Mouse (Mus musculus) forebrain, embryonic 14.5 days (tissue): ENCODE data around the gene Smyd1. TPM values are rescaled to one million over a fixed set of nuclear protein-coding genes. Genes with fewer than 3 reads are reported as not detected.

Source experiments
- ATAC-seq: fragments of 200-750 bp; cut with Nextera tagmentation; 2 replicates; pipeline ENCODE4 v1.8.0; 2017; ENCODE audit warnings: mild to moderate bottlenecking, moderate library complexity
- DNase-seq: peaks from one replicate; pipeline ENCODE4 v3.0.0-alpha.2; 2015; ENCODE audit warnings: low spot score
- H3K27ac ChIP-seq: fragments of 300-500 bp; sonication (generic); 2 replicates; pipeline ENCODE4 v1.5.1; 2014; ENCODE audit warnings: low read depth, mild to moderate bottlenecking, control low read depth, low read length, moderate library complexity
- H3K27me3 ChIP-seq: fragments of 300-500 bp; sonication (generic); replicated peaks from 2 replicates; pipeline ENCODE4 v1.6.1; 2014; ENCODE audit warnings: low read length, control low read depth, mixed read lengths; ENCODE audit not compliant: control insufficient read depth, insufficient read depth
- H3K36me3 ChIP-seq: fragments of 300-500 bp; sonication (generic); 2 replicates; pipeline ENCODE4 v1.6.1; 2014; ENCODE audit warnings: low read length, control low read depth; ENCODE audit not compliant: control insufficient read depth, insufficient read depth
- H3K4me1 ChIP-seq: fragments of 300-500 bp; sonication (generic); 2 replicates; pipeline ENCODE4 v1.6.1; 2014; ENCODE audit warnings: antibody characterized with exemption, low read length, control low read depth; ENCODE audit not compliant: control insufficient read depth, insufficient read depth
- H3K4me2 ChIP-seq: fragments of 300-500 bp; sonication (generic); 2 replicates; pipeline ENCODE4 v1.6.1; 2014; ENCODE audit warnings: mild to moderate bottlenecking, control low read depth, low read length
- H3K4me3 ChIP-seq: fragments of 300-500 bp; sonication (generic); 2 replicates; pipeline ENCODE4 v1.5.1; 2014; ENCODE audit warnings: low read depth, low read length, control low read depth
- H3K9ac ChIP-seq: fragments of 300-500 bp; sonication (generic); 2 replicates; pipeline ENCODE4 v1.6.1; 2014; ENCODE audit warnings: mild to moderate bottlenecking, low read length, control low read depth, moderate library complexity
- H3K9me3 ChIP-seq: fragments of 300-500 bp; sonication (generic); replicated peaks from 2 replicates; pipeline ENCODE4 v1.6.1; 2016; ENCODE audit warnings: low read length, control low read depth, mixed read lengths; ENCODE audit not compliant: control insufficient read depth
- WGBS: fragments of 180-500 bp; shearing (Covaris S2); extraction: QIAGEN DNeasy Blood & Tissue Kit; methylation state at CpG from one replicate; pipeline ENCODE4 v1.1.7; 2014; 5-methylcytosine and 5-hydroxymethylcytosine counted together
- polyA plus RNA-seq: library from polyadenylated mRNA; unstranded; fragments of >200 nt; fragmentation: Nextera tagmentation; extraction: Ambion mirVana; gene quantifications from 2 replicates; pipeline ENCODE4 v1.2.1, GENCODE M21; 2014

The Smyd1 gene
- polyA plus RNA-seq, 1 experiment from 2014 or later: 0.08 TPM

DNA sequence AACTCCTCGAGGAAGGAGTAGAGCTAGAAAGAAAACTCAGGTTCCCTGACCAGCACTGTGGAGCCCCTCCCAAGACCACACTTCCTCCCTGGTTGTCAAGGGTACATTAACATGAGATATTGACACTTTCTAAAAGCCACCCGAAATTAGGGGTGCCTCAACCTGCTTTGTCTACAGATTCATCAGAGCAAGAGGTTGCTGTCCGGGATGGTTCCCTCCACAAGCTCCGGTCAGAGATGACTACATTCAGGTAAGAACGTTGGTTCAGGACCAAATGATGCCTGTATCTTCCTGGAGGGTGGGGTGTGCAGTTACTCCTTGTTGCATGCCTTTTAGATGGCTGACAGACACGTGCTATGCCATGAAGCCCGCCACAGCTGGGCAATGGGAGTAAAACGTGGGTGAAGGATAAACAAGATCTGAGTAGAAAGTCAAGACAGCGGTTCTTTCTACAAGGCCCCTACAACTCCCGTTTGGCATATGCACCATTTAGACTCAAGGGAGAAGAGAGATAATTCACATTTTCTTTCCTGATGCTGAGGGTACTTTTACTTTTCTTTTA is 30.9 kb upstream of the Smyd1 start:
- Histone ChIP-seq H3K4me2 (no peak overlapping the region), H3K9me3 (no peaks in the 10 kb centered on the region), H3K4me3 (no peak overlapping the region), H3K27ac (no peak overlapping the region), H3K27me3 (no peaks in the 10 kb centered on the region), H3K9ac (no peak overlapping the region), H3K4me1 (no peaks in the 10 kb centered on the region), H3K36me3 (no peaks in the 10 kb centered on the region)
- WGBS: 83% methylated on average over 10 of the region's 10 CpGs
- no peak for DNase-seq
- no peak for ATAC-seq

- no peak for ATAC-seq
- H3K4me2 ChIP-seq: no peak overlapping the region
- no peak overlapping the region for H3K27ac ChIP-seq
- H3K36me3 ChIP-seq: no peaks in the 10 kb centered on the region
- 95% methylated on average over 6 of the region's 6 CpGs for WGBS
- no peak for DNase-seq
- no peaks in the 10 kb centered on the region for H3K9me3 ChIP-seq
- H3K4me3 ChIP-seq: no peak overlapping the region
- H3K9ac ChIP-seq: no peak overlapping the region
- H3K27me3 ChIP-seq: no peaks in the 10 kb centered on the region
- H3K4me1 ChIP-seq: no peaks in the 10 kb centered on the region
Measured at GRCm38 (mm10) chr6:71352201-71352600, 30.2 kb upstream of the Smyd1 start.

- Histone ChIP-seq H3K9ac (no peak overlapping the region), H3K9me3 (no peaks in the 10 kb centered on the region), H3K4me3 (no peak overlapping the region), H3K36me3 (no peaks in the 10 kb centered on the region), H3K27me3 (no peaks in the 10 kb centered on the region), H3K27ac (no peak overlapping the region), H3K4me2 (no peak overlapping the region), H3K4me1 (no peaks in the 10 kb centered on the region)
- over 99% methylated on average over 3 of the region's 3 CpGs for WGBS
- no peak for ATAC-seq
- DNase-seq: no peak
Measured at GRCm38 (mm10) chr6:71351201-71351600, 29.2 kb upstream of the Smyd1 start.

GRCm38 (mm10) chr6:71348006-71348405 is 26.0 kb upstream of the Smyd1 start:
- ATAC-seq (no peak), DNase-seq (no peak)
- H3K4me1 ChIP-seq: no peaks in the 10 kb centered on the region
- H3K36me3 ChIP-seq: no peaks in the 10 kb centered on the region
- no peak overlapping the region for H3K27ac ChIP-seq
- WGBS: 94% methylated on average over 9 of the region's 9 CpGs
- no peak overlapping the region for H3K4me3 ChIP-seq
- no peaks in the 10 kb centered on the region for H3K9me3 ChIP-seq
- H3K27me3 ChIP-seq: no peaks in the 10 kb centered on the region
- H3K9ac ChIP-seq: no peak overlapping the region
- no peak overlapping the region for H3K4me2 ChIP-seq

DNA sequence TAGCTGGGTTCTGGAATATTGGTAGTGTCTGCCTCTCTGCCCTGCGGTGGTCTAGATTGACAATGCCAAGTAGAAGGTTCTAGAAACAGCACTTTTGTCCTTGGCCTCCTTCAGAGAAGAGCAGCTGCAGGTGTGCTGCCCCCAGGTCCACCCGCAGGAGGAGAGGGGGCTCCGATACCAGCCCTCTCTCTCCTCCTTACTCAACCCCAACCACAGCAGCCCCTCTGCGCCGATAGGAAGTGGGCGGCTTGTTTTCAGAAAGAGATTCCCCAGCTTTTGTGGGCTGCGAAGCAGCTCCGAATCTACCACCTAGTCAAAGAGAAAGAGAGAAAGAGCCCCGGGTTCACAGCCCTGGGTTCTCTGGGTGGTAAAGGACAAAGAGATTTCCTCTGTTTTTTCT is 19.1 kb upstream of the Smyd1 start:
- Histone ChIP-seq H3K9me3 (no peaks in the 10 kb centered on the region), H3K4me3 (no peak overlapping the region), H3K27me3 (no peaks in the 10 kb centered on the region), H3K27ac (no peak overlapping the region), H3K4me1 (no peaks in the 10 kb centered on the region), H3K4me2 (no peak overlapping the region), H3K9ac (no peak overlapping the region), H3K36me3 (no peaks in the 10 kb centered on the region)
- DNase-seq: no peak
- WGBS: 86% methylated on average over 9 of the region's 9 CpGs
- no peak for ATAC-seq

DNA sequence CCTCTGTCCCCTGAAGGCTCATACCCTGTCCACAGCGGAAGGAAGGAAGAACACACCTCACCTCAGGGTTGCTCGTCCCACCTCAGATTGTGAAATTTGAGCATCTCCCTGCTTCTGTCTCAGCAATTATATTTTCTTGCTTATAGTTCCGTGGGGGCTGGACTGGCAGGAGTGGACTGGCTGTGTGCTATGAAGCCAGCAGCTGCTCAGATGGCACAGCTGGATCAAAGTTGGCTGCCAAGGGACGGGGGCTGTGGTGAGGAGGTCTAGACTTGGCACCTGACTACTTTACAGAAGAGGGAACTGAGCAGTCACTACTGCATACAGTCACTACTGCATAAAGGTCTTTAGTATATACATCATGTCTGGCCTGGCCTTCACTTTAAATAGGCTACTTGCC is 17.3 kb upstream of the Smyd1 start:
- 84% methylated on average over 4 of the region's 4 CpGs for WGBS
- Histone ChIP-seq H3K27ac (no peak overlapping the region), H3K36me3 (no peaks in the 10 kb centered on the region), H3K4me1 (no peaks in the 10 kb centered on the region), H3K9me3 (no peaks in the 10 kb centered on the region), H3K4me3 (no peak overlapping the region), H3K9ac (no peak overlapping the region), H3K4me2 (no peak overlapping the region), H3K27me3 (no peaks in the 10 kb centered on the region)
- DNase-seq (no peak), ATAC-seq (no peak)

- no peak overlapping the region for H3K9ac ChIP-seq
- no peaks in the 10 kb centered on the region for H3K4me1 ChIP-seq
- H3K36me3 ChIP-seq: no peaks in the 10 kb centered on the region
- 88% methylated on average over 3 of the region's 3 CpGs for WGBS
- no peaks in the 10 kb centered on the region for H3K9me3 ChIP-seq
- no peaks in the 10 kb centered on the region for H3K27me3 ChIP-seq
- no peak overlapping the region for H3K4me2 ChIP-seq
- no peak for ATAC-seq
- DNase-seq: no peak
- H3K4me3 ChIP-seq: no peak overlapping the region
- H3K27ac ChIP-seq: no peak overlapping the region
Measured at GRCm38 (mm10) chr6:71338941-71339340, 16.9 kb upstream of the Smyd1 start.

DNA sequence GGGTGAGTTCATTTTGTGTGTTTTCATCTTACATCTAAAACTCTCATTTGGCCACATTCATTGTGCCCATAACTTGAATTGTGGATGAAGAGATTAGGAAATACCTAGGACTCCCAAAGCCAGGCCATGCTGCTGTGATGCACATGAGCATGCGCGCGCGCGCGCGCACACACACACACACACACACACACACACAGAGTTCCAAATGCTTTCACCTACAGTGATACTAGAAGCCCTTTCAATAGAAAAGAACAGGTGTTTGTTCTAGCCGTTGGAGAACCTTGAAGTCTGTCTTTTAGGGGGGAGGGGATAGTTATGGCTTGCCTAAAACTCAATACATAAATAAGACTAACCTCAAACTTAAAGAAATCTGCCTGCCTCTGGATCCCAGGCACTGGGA is 15.6 kb upstream of the Smyd1 start:
- WGBS: 95% methylated on average over 8 of the region's 8 CpGs

DNA sequence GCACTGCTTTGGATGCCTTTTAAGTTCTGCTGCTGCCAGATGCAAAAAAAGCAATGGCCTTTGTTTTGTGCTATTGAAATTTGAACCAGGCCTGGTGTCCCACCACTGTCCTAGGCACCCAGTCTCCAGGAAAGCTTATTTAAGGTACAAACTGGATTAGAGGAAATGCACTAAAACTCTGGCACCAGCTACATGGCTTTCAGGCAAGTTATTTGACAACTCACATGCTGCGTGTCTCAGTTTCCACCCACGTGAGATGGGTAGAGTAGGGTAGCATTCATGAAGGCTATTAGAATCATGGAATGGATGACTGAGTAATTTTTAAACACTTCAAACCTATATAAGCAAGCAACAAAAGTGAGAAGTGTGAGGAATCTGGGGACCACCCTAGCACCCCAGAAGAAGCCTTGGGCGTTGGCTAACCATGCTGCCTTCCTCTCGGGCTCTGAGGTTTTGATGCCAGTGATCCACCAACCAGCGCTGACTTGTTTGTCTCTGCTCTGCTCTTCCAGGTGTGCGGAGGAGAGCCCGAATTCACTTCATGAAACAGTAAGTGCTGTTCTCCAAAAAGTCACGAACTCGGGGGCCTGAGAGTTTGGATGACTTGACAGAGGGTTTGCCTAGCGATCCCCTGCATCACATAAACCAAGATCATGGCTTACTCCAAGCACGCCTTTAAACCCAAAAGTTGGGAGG is 11.7 kb upstream of the Smyd1 start:
- Histone ChIP-seq H3K4me3 (no peak overlapping the region), H3K9me3 (no peaks in the 10 kb centered on the region), H3K4me1 (no peaks in the 10 kb centered on the region), H3K27me3 (no peaks in the 10 kb centered on the region), H3K9ac (no peak overlapping the region), H3K4me2 (no peak overlapping the region), H3K36me3 (no peaks in the 10 kb centered on the region), H3K27ac (no peak overlapping the region)
- DNase-seq (no peak), ATAC-seq (no peak)
- 92% methylated on average over 11 of the region's 11 CpGs for WGBS

More for the DNA sequence above, 15.6 kb upstream of the Smyd1 start:
- Histone ChIP-seq H3K9me3 (no peaks in the 10 kb centered on the region), H3K27me3 (no peaks in the 10 kb centered on the region), H3K36me3 (no peaks in the 10 kb centered on the region), H3K27ac (no peak overlapping the region), H3K4me1 (no peaks in the 10 kb centered on the region), H3K4me2 (no peak overlapping the region), H3K4me3 (no peak overlapping the region), H3K9ac (no peak overlapping the region)
- no peak for DNase-seq
- no peak for ATAC-seq
